Mouse (Mus musculus) liver, embryonic 16.5 days (tissue): ENCODE results near the gene Bicdl2. TPM values are rescaled to one million over a fixed set of nuclear protein-coding genes. Genes with fewer than 3 reads are reported as not detected.

Experiments used
- ATAC-seq: fragments of 200-750 bp; cut with Nextera tagmentation; 2 replicates; pipeline ENCODE4 v1.8.0; 2017; ENCODE audit warnings: low read depth, mild to moderate bottlenecking, moderate number of reproducible peaks, moderate library complexity
- H3K27ac ChIP-seq: fragments of 300-500 bp; sonication (generic); 2 replicates; pipeline ENCODE4 v1.5.1; 2014; ENCODE audit warnings: mild to moderate bottlenecking, low read length
- H3K27me3 ChIP-seq: fragments of 300-500 bp; sonication (generic); 2 replicates; pipeline ENCODE4 v1.6.1; 2014; ENCODE audit warnings: low read depth, low read length, mixed read lengths; ENCODE audit not compliant: control insufficient read depth, insufficient read depth
- H3K36me3 ChIP-seq: fragments of 300-500 bp; sonication (generic); 2 replicates; pipeline ENCODE4 v1.6.1; 2014; ENCODE audit warnings: mild to moderate bottlenecking; ENCODE audit not compliant: control insufficient read depth, insufficient read depth
- H3K4me1 ChIP-seq: fragments of 300-500 bp; sonication (generic); 2 replicates; pipeline ENCODE4 v1.6.1; 2014; ENCODE audit warnings: low read depth, low read length, mixed read lengths; ENCODE audit not compliant: control insufficient read depth
- H3K4me2 ChIP-seq: fragments of 300-500 bp; sonication (generic); 2 replicates; pipeline ENCODE4 v1.6.1; 2014; ENCODE audit warnings: low read depth, low read length, mixed read lengths
- H3K4me3 ChIP-seq: fragments of 300-500 bp; sonication (generic); 2 replicates; pipeline ENCODE4 v1.5.1; 2014; ENCODE audit warnings: low read depth, mild to moderate bottlenecking, low read length
- H3K9ac ChIP-seq: fragments of 300-500 bp; sonication (generic); 2 replicates; pipeline ENCODE4 v1.6.1; 2014; ENCODE audit warnings: low read depth, low read length
- H3K9me3 ChIP-seq: fragments of 300-500 bp; sonication (generic); replicated peaks from 2 replicates; pipeline ENCODE4 v1.6.1; 2016; ENCODE audit warnings: low read length; ENCODE audit not compliant: control insufficient read depth
- WGBS: fragments of 180-500 bp; shearing (Covaris S2); extraction: QIAGEN DNeasy Blood & Tissue Kit; methylation state at CpG from one replicate; pipeline ENCODE4 v1.1.7; 2014; ENCODE audit not compliant: insufficient replicate concordance; 5-methylcytosine and 5-hydroxymethylcytosine counted together
- polyA plus RNA-seq: library from polyadenylated mRNA; unstranded; fragments of >200 nt; fragmentation: Nextera tagmentation; extraction: Ambion mirVana; gene quantifications from 2 replicates; pipeline ENCODE4 v1.2.1, GENCODE M21; 2015

The Bicdl2 gene
- polyA plus RNA-seq, 1 experiment from 2014 or later, result 0.12 TPM

DNA sequence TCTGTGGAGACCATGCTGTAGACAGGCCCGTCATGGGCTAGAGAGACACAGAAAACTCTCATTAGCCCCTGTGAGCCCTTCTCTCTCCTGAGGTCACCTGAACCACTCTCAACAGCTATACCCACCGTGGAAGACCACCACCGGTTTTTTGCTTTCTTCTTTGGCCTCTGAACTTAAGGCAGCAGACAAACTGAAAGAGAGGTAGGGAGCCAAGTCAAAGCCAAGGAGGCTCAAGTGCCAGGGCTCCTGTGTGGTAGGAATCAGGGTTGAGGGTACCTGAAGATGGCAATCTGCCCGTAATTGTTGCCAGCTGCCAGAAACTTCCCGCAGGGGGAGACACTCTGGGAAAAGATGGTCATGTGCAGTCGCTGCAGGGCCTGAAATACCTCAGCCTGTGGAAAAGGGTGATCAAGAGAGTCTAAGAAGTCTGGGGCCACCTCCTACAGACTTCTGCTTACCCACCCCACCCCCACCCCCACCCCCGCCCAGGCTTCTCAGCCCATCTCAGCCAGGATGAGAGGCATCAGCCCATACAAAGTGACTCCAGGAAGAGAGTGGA, 10.3 kb downstream of the Bicdl2 start:
- no peak for ATAC-seq
- H3K4me1 ChIP-seq, result peaks cover 8% of the 10 kb centered on the region
- WGBS, result 83% methylated on average over 7 of the region's 7 CpGs

DNA sequence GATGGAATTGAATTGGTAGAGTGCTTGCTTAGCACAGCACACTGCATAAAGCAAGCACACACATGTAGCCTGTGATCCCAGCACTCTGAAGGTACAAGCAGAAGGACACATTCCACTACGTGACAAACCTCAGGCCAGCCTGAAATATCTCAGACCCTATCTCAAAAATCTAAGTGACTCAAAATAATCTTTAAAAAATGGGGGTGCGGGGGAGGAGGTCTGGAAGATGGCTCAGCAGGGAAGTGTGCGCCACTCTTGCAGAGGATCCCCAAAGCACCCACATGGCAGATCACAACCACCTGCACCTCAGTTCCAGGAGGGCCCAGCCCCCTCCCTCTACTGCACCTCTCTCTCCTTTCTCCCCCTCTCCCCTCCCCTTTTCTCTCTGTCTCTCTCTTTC, 11.2 kb downstream of the Bicdl2 start:
- Histone ChIP-seq H3K4me3 (no peak overlapping the region), H3K9ac (no peak overlapping the region), H3K36me3 (peaks cover 7% of the 10 kb centered on the region), H3K9me3 (no peaks in the 10 kb centered on the region), H3K27ac (no peak overlapping the region), H3K4me1 (peaks cover 16% of the 10 kb centered on the region), H3K4me2 (no peak overlapping the region), H3K27me3 (peaks cover 11% of the 10 kb centered on the region)
- no peak for ATAC-seq
- 69% methylated on average over 3 of the region's 3 CpGs for WGBS

More for the DNA sequence above, 10.3 kb downstream of the Bicdl2 start:
- Histone ChIP-seq H3K27ac (no peak overlapping the region), H3K36me3 (peaks cover 7% of the 10 kb centered on the region), H3K9me3 (no peaks in the 10 kb centered on the region), H3K9ac (no peak overlapping the region), H3K27me3 (peaks cover 2% of the 10 kb centered on the region), H3K4me3 (no peak overlapping the region), H3K4me2 (no peak overlapping the region)

DNA sequence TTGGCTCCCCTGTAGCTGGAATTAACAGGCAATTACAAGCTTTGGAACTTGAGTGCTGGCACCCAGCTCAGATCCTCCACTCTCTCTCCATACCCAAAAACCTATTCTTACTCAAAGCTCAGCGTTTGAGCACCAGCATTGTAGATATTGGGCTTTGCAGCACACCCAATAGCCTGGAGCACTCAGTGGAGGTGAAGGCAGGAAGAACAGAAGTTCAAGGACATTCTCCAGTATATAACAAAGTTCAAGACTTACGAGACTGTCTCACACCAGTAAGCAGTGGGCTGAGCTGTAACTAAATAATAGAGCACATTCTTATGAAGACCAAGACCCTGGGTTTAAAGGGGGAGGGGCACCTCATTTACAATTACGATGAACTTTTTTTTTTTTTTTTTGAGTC, 12.5 kb downstream of the Bicdl2 start:
- Histone ChIP-seq H3K36me3 (peaks cover 7% of the 10 kb centered on the region), H3K27me3 (peaks cover 24% of the 10 kb centered on the region), H3K27ac (no peak overlapping the region), H3K4me2 (peak overlapping the region; percentile 83), H3K9me3 (no peaks in the 10 kb centered on the region), H3K9ac (no peak overlapping the region; the same call in 1 of the 2 replicates), H3K4me3 (peak overlapping the region; percentile 74), H3K4me1 (peaks cover 22% of the 10 kb centered on the region)
- WGBS, result 44% methylated on average over 3 of the region's 3 CpGs
- no peak for ATAC-seq

DNA sequence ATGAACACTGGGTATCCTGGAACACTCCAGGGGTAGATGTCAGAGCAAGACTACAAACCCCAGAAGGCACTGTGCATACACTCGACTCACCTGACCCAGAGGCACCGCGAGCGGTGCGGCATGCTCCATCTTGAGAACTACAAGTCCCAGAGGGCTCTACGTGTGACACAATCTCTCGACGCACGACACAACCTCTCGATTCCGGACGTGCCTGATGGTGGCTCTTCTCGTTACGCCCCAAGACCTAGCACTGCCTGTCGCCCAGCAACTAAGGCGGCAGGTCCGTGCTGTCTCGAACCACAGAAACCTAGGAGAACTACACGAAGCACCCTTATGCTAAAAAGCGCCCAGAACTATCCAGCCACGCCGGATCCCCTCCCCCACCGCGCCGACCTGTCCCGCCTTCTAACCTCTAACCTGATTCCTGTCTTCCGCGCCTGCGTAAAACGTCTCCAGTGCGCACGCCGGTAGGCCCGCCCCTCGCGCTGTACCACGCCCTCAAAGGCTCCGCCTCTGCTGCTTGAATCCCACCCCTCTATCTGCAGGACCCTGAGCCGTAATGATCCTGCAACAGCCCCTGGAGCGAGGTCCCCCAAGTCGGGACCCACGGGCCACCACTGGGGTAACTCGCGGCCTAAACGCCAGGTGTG, 13.2 kb downstream of the Bicdl2 start, which contains the start of the genes Hcfc1r1 and Thoc6:
Hcfc1r1 (plus strand) TSS at position 173 of the 650 bp plus-strand sequence.
Thoc6 (minus strand) TSS at position 459 of the 650 bp plus-strand sequence.
- H3K27ac ChIP-seq, result peak within 1 kb of the TSS; percentile 65
- H3K4me3 ChIP-seq, result peak within 1 kb of the TSS; percentile 74
- under 1% methylated on average over 45 of the region's 45 CpGs for WGBS
- peak within 1 kb of the TSS; percentile 71 for H3K9ac ChIP-seq
- ATAC-seq, result peak; percentile 97
- H3K4me1 ChIP-seq, result peaks cover 22% of the 10 kb centered on the region
- H3K27me3 ChIP-seq, result peaks cover 32% of the 10 kb centered on the region
- H3K36me3 ChIP-seq, result peaks cover 7% of the 10 kb centered on the region
- peak within 1 kb of the TSS; percentile 83 for H3K4me2 ChIP-seq
- H3K9me3 ChIP-seq, result no peaks in the 10 kb centered on the region

DNA sequence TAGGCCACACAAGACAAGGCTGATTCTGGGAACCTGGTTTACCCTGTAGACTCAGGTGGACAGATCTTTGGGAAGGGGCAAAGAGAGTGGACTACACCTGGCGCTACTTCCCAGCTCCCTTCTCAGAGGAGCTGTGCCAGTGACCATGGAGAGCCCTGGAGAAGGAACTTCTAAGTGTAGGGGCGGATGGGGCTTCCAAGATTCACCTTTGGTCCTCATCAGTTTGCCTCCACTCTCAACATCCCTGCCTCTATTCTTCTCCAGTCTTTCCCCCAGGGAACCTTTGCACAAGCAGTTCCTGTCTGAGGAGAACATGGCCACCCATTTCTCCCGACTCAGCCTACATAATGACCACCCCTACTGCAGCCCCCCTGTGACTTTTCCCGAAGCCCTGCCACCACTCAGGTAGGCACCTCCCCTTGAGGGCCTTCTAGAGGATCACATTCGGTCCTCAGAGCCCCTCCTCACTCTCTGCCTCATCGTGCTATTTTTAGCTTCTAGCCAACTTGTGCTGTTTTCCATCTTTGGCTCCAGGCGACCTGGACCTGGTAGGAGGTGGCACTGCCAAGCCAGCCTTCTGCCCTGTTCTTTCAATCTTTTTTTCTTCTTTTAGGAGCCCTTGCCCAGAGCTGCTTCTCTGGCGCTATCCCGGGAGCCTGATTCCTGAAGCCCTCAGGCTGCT, 14.1 kb downstream of the Bicdl2 start:
- H3K36me3 ChIP-seq, result no peaks in the 10 kb centered on the region; the same call in none of the 2 replicates
- WGBS, result 33% methylated on average over 9 of the region's 9 CpGs
- ATAC-seq, result no peak
- peak overlapping the region; percentile 71 for H3K9ac ChIP-seq
- H3K27me3 ChIP-seq, result peaks cover 40% of the 10 kb centered on the region
- H3K4me3 ChIP-seq, result peak overlapping the region; percentile 74
- peak overlapping the region; percentile 46; the same call in 1 of the 2 replicates for H3K27ac ChIP-seq
- H3K4me1 ChIP-seq, result peaks cover 25% of the 10 kb centered on the region
- H3K4me2 ChIP-seq, result peak overlapping the region; percentile 83
- H3K9me3 ChIP-seq, result no peaks in the 10 kb centered on the region

DNA sequence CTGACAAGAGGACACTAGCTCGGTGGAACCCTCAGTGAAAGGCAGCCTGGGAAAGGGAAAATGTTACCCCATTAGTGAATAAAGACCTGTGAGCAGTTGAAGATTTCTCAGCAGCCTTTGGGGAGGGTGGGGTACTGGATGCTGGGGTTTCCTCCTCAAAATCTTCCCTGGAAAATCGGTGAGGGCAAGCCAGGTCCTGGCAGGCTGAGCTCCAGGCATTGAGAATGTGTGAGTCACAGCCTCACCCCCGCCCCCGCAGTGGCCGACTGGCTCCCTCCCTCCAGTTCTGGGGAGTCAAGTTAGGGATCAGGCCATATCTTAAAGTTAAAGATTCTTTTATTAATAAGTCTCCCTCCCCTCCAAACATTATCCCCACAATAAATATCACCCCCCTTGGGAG, 14.8 kb downstream of the Bicdl2 start:
- Histone ChIP-seq H3K4me2 (no peak overlapping the region), H3K9me3 (no peaks in the 10 kb centered on the region), H3K27me3 (peaks cover 47% of the 10 kb centered on the region), H3K4me1 (peaks cover 25% of the 10 kb centered on the region), H3K4me3 (no peak overlapping the region), H3K36me3 (no peaks in the 10 kb centered on the region), H3K9ac (no peak overlapping the region), H3K27ac (no peak overlapping the region)
- WGBS, result 46% methylated on average over 5 of the region's 5 CpGs
- no peak for ATAC-seq

DNA sequence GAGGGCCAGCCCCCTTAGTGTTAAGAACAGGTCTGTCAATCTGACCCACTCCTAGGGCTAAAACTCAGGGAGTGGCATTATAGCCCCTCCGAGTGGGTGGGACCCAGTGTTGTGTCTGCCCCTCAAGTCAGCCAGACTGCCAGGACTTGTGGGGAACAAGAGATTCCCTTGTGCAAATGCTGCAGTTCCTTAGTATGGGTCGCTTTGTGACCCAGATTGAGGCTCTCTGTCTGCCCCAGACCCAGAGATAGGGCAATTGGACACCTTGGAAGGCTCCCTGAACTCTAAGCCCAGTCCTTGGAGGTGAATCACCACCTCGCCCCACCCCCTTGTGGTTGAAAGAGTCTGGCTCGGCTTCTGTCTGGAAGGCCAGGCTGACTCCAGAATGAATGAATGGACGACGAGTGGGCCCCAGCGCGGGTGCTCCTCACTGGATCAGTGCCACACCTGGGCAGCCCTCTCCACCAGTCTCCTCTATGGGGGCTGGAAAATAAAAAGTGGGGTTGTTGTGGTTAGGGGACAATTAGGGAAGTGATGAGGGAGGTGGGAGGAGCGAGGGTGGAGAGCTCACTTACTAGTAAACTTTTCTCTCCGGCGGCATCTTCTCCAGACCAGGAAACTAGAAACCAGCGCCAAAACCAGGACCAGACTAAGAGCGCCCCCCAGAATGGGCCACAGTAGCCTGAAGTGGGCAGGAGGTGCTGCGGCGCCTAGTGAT, 15.4 kb downstream of the Bicdl2 start:
- H3K4me3 ChIP-seq, result peak overlapping the region; percentile 61
- peak overlapping the region; percentile 88 for H3K4me2 ChIP-seq
- H3K27ac ChIP-seq, result no peak overlapping the region
- peaks cover 53% of the 10 kb centered on the region for H3K27me3 ChIP-seq
- H3K9ac ChIP-seq, result no peak overlapping the region
- no peaks in the 10 kb centered on the region for H3K36me3 ChIP-seq
- ATAC-seq, result no peak
- H3K4me1 ChIP-seq, result peaks cover 25% of the 10 kb centered on the region
- H3K9me3 ChIP-seq, result no peaks in the 10 kb centered on the region
- 10% methylated on average over 15 of the region's 15 CpGs for WGBS

DNA sequence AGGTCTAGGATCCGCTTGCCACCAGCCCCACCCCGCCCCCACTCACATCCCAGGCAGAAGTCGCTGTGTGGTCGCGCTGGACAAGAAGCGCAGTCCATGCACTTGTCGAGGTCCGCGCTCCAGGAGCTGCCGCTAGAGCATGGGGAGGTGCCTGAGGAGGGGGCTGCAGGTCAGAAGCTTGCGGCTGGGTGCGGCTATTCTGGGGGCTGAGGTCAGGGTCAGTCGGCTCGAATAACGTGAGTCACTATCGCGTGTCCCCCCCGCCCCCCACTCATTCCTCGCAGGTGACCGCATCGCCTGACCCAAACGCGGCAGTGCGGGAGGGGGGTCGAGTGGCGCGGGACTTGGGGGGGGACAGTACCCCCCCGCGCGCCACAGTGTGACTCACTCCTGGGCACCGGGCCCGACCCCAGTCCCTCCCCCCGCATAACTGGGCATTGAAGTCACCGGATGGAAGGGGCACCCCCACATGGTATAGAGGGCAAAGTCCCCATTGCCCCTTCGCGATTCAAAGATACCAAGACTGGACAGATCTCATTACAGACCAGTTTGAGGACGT, 16.2 kb downstream of the Bicdl2 start:
- Histone ChIP-seq H3K4me3 (peak overlapping the region; percentile 61), H3K36me3 (no peaks in the 10 kb centered on the region), H3K4me1 (peaks cover 25% of the 10 kb centered on the region), H3K27ac (no peak overlapping the region), H3K9ac (peak overlapping the region; percentile 24; the same call in 1 of the 2 replicates), H3K9me3 (no peaks in the 10 kb centered on the region), H3K4me2 (peak overlapping the region; percentile 88), H3K27me3 (peaks cover 62% of the 10 kb centered on the region)
- ATAC-seq, result no peak
- WGBS, result 1% methylated on average over 37 of the region's 37 CpGs
